Mouse (Mus musculus) embryonic facial prominence, embryonic 10.5 days (tissue): ENCODE data around the gene Tspear. TPM values are rescaled to one million over a fixed set of nuclear protein-coding genes. Genes with fewer than 3 reads are reported as not detected.
A peak's percentile ranks its signal among the peaks of the same experiment; 100 is the strongest.

ENCODE experiments used
- DNase-seq: peaks from one replicate; pipeline ENCODE4 v3.0.0-alpha.2; 2017; ENCODE audit warnings: low spot score
- H3K27ac ChIP-seq: fragments of 300-500 bp; sonication (generic); replicated peaks from 2 replicates; pipeline ENCODE4 v1.5.1; 2016; ENCODE audit warnings: mild to moderate bottlenecking
- H3K27me3 ChIP-seq: fragments of 300-500 bp; sonication (generic); replicated peaks from 2 replicates; pipeline ENCODE4 v1.6.1; 2016; ENCODE audit warnings: low read depth, mild to moderate bottlenecking; ENCODE audit not compliant: poor library complexity, severe bottlenecking
- H3K36me3 ChIP-seq: fragments of 300-500 bp; sonication (generic); replicated peaks from 2 replicates; pipeline ENCODE4 v1.6.1; 2016; ENCODE audit warnings: mild to moderate bottlenecking, moderate library complexity
- H3K4me1 ChIP-seq: fragments of 300-500 bp; sonication (generic); 2 replicates; pipeline ENCODE4 v1.6.1; 2016
- H3K4me3 ChIP-seq: fragments of 300-500 bp; sonication (generic); 2 replicates; pipeline ENCODE4 v1.5.1; 2016; ENCODE audit warnings: mild to moderate bottlenecking, moderate library complexity
- H3K9me3 ChIP-seq: fragments of 300-500 bp; sonication (generic); 2 replicates; pipeline ENCODE4 v1.6.1; 2016; ENCODE audit warnings: mild to moderate bottlenecking
- WGBS: fragments of 180-500 bp; shearing (Covaris S2); methylation state at CpG from one replicate; pipeline ENCODE4 v1.1.7; 2016; 5-methylcytosine and 5-hydroxymethylcytosine counted together
- polyA plus RNA-seq: library from polyadenylated mRNA; unstranded; fragments of >200 nt; fragmentation: Nextera tagmentation; extraction: Ambion mirVana; gene quantifications from 2 replicates; pipeline ENCODE4 v1.2.1, GENCODE M21; 2016

Gene Tspear
- polyA plus RNA-seq = 0.97 and 1.2 TPM in 2 replicates

DNA sequence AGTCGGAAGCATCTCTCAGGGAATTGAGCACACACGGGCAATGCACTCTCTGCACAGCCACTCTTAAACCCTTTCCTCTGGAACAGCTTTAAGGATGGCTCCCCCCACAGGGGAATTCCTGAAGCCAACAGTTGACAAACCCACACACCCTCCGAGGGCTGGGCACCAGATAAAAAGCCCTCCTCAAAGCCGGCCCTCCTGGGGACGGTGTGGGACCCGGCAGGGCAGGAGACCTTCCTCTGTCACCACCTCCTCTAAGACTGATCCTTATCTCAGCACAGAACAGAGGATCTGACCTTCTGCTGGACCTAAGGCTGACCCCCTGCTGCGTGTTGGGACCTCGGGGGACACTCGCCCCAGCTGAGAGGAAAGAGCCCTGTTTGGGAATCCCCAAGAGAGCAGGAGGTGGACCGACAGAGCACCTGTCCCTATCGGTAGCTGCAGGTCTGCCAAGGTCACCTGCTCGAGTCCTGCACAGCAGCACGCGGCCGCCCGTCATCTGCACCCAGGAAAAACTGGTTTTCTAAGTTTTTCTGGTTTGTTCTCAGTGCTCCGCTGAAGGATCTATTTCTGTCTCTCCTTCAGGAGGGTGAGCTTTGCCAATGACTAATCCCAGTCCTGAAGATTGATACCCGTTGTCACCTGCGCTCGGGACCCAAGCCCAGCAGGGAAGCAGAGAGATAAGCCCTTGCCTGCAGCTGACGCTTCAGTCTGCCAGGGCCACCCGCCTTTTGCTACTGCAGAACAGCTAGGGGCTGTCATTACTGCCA is at the start of gene Tspear:
Gene Tspear, plus strand, starts transcription at position 675 of the 770 bp plus-strand sequence.
- Histone ChIP-seq H3K27me3 (peaks cover 76% of the 10 kb centered on the region), H3K4me1 (peaks cover 53% of the 10 kb centered on the region), H3K9me3 (no peaks in the 10 kb centered on the region), H3K27ac (no peak within 1 kb of the TSS), H3K4me3 (no peak within 1 kb of the TSS), H3K36me3 (no peaks in the 10 kb centered on the region)
- WGBS = 3% methylated on average over 22 of the region's 22 CpGs
- no peak for DNase-seq

DNA sequence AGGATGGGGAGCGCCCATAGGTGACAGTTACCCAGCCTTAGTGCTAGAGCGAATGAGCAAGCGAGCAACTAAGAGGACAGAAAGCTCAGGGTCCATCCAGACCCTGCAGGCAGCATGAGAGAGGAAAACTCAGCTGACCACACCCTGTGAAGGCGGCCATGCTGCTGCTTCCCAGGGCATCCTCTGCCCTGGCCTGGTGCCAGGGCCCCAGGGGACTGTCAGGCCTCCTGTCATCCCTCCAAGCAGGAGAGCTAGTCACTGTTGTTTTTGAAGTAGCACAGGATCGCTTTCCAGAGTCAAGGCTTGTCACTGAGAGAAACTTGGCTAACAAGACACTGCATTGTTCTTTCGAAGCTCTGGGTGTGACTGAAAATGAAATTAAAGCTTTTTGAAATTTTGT is 47.4 kb upstream of the Tspear start:
- no peaks in the 10 kb centered on the region for H3K4me1 ChIP-seq
- 85% methylated on average over 6 of the region's 6 CpGs for WGBS
- no peaks in the 10 kb centered on the region for H3K9me3 ChIP-seq
- H3K4me3 ChIP-seq = no peak overlapping the region
- no peaks in the 10 kb centered on the region for H3K27me3 ChIP-seq
- no peak overlapping the region for H3K27ac ChIP-seq
- DNase-seq = no peak
- H3K36me3 ChIP-seq = peaks cover 95% of the 10 kb centered on the region

DNA sequence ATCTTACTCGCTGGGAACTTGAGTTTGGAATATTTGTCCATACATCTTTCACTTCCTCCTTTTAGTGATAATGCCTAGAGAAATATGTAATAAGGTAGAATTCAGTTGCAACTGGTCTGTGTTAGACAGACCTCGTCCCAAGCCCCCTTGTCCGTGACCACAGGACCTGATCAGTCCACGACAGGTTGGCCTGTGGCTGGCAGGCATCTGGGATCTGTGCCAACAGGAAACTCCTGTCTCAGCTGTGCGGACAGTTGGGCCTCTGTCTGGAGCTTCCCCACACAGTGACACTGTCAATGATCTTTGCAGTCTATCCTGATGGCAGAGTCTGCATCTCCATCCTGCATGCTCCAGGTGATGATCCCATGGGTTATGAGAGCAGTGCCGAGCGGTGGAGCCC is 43.2 kb upstream of the Tspear start:
- 90% methylated on average over 7 of the region's 7 CpGs for WGBS
- no peak for DNase-seq
- Histone ChIP-seq H3K36me3 (peaks cover 88% of the 10 kb centered on the region), H3K27me3 (no peaks in the 10 kb centered on the region), H3K4me1 (no peaks in the 10 kb centered on the region), H3K27ac (no peak overlapping the region), H3K9me3 (no peaks in the 10 kb centered on the region), H3K4me3 (no peak overlapping the region)

DNA sequence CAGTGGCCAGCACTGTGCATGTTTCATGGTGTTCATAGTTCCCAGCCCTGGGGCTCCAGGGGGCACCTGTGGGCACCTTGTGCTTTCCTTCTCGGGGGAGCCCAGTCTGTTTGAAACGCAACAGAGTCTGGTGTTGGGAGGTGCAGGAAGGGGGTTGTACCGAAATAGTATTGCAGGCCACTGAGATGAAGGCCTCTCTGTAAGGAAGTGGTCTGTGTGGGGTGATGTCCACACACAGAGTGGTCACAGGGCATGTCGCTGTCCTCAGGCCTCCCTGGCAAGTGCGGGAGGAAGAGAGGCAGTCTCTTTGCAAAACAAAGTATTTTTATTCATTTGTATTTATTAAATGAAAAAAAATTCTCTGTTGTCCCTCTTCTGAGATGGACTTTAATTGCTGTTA is 40.8 kb upstream of the Tspear start:
- H3K4me1 ChIP-seq = no peaks in the 10 kb centered on the region
- DNase-seq = no peak
- no peaks in the 10 kb centered on the region for H3K9me3 ChIP-seq
- H3K4me3 ChIP-seq = no peak overlapping the region
- 93% methylated on average over 5 of the region's 5 CpGs for WGBS
- H3K27me3 ChIP-seq = no peaks in the 10 kb centered on the region
- H3K36me3 ChIP-seq = peaks cover 67% of the 10 kb centered on the region
- H3K27ac ChIP-seq = no peak overlapping the region

DNA sequence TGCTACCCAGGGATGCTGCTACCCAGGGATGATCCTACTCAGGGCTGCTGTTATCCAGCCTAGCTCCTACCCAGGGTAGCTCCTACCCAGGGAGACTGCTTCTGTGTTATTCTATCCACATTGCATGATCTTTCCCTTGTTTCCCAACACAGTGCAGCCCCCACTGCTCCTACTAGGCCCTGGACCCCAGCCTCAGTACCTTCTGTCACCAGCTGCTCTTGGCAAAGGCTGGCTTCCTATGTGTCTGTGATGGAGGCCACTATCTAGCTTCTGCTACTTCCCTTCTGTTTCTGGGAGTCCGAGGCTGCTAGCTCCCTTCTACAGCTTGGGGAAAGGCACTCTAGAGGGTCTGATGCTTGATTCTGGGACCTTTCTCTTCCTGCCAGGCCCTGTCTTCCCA is 38.9 kb upstream of the Tspear start:
- Histone ChIP-seq H3K36me3 (peaks cover 48% of the 10 kb centered on the region), H3K9me3 (no peaks in the 10 kb centered on the region), H3K4me1 (no peaks in the 10 kb centered on the region), H3K4me3 (no peak overlapping the region), H3K27ac (no peak overlapping the region), H3K27me3 (no peaks in the 10 kb centered on the region)
- no peak for DNase-seq
- 77% methylated on average over 1 of the region's 1 CpGs for WGBS

DNA sequence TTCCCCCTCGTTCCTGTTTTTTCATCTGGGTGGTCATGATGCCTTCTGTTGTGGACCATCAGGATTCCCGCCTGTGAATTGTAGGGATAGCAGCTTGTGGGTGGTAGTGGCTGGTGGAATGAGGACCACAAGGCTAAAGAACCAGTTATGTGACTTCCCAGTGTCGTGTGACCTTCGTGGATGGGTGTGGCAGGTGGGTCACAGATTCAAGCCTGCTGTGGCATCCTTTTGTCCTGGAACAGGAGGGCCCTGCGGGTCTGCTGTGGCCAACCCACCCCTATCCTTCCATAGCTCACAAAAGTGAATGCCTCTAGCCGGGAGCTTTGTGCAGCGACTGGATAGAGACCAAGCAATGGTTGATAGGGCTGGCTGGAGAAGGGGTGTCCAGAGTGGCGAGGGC is 38.5 kb upstream of the Tspear start:
- H3K9me3 ChIP-seq = no peaks in the 10 kb centered on the region
- WGBS = 83% methylated on average over 8 of the region's 8 CpGs
- no peak overlapping the region for H3K27ac ChIP-seq
- DNase-seq = no peak
- H3K4me3 ChIP-seq = no peak overlapping the region
- H3K4me1 ChIP-seq = no peaks in the 10 kb centered on the region
- no peaks in the 10 kb centered on the region for H3K27me3 ChIP-seq
- H3K36me3 ChIP-seq = peaks cover 44% of the 10 kb centered on the region

DNA sequence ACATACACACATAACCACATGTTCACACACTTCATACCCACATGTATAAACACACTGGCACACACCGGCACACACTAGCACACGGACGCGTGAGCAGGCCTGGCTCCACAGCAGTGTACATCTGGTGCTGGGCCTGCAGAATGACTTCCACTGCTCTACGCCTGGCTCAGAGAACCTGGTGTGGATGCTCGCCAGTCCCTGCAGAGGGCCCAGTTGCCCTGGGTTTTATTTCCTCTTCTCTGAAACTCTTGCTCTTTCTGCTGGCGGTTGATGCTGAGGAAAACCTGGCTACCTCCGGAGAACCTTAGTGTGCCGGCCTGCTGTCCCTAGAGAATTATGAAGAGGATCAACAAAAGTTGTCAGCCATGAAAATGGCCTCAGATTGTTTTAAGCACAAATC is 34.3 kb upstream of the Tspear start:
- H3K4me1 ChIP-seq = no peaks in the 10 kb centered on the region
- no peaks in the 10 kb centered on the region for H3K9me3 ChIP-seq
- DNase-seq = no peak
- H3K27ac ChIP-seq = no peak overlapping the region
- WGBS = 88% methylated on average over 9 of the region's 9 CpGs
- peaks cover 2% of the 10 kb centered on the region for H3K36me3 ChIP-seq
- no peak overlapping the region for H3K4me3 ChIP-seq
- no peaks in the 10 kb centered on the region for H3K27me3 ChIP-seq

DNA sequence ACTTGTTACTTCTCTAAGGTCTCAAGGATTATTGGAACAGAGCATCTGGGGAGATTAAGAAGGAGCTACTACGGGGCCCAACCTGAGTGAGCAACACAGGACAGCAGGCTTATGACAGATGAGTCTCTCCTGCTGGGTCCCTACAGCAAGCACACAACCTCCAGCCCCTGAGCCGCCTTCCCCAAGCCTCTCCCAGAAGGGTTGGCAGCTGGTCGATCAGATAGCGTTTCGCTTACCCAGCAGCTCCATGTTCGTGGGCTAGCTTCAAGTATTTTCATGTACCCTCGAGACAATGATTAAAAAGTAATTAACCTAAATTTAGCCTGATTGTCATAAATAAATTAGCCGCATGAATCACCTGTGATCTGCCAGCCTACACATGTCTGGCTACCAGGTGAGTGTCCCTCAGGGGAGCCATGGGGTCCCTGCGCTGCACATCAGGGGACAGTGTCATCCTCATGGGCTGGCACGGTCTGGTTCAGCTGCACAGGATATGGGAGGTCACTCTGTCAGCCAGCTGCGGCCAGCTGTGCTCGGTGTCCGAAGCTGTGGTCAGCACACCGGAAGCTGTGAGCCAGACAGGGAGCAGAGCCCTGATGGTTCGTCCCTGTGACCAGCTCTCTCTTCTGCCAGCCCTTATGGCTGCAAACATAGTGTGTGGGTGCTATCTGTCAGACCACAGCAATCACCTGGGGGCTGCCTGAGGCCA is 27.9 kb upstream of the Tspear start:
- DNase-seq = no peak
- Histone ChIP-seq H3K27ac (no peak overlapping the region), H3K4me1 (0 out of 2 replicates have a peak, but pooled peaks cover 3% of the 10 kb centered on the region), H3K4me3 (no peak overlapping the region), H3K9me3 (no peaks in the 10 kb centered on the region), H3K27me3 (peaks cover 1% of the 10 kb centered on the region; the same call in 1 of the 2 replicates), H3K36me3 (no peaks in the 10 kb centered on the region)
- 78% methylated on average over 15 of the region's 15 CpGs for WGBS

DNA sequence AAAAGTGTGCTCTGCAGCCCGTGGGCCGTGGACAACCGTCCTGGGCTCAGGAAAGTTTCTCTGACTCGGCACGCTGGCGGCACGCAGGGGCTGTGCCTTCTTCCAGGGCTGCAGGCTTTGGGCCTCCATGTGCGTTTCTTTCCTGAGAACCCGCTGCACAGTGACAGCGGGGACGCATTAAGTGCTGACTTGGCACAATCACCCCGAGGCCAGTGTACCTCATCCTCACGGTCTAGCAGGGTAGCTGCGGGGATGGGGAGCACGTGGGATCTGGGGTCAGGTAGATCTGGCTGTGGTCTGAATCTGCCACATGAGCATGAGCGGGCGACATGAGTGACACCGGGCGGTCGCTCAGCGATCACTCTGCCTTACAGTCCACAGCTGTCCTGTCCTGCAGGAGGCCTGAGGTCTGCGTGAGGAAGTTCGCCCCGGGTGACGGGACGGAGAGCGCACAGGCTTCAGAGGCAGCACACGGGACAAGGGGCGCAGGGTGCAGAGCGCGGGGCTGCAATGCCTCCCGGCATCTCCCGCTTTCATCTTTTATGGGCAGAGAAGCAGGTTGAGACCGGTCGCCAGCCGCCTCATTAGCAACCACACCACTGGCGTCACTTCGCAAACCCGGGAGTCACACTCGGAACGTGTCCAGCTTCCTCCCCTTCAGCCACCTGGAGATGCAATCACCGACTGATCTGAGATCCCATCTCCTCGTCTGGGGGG is 22.3 kb upstream of the Tspear start:
- Histone ChIP-seq H3K27me3 (peaks cover 12% of the 10 kb centered on the region), H3K27ac (no peak overlapping the region; the same call in 1 of the 2 replicates)
- 56% methylated on average over 43 of the region's 43 CpGs for WGBS

DNA sequence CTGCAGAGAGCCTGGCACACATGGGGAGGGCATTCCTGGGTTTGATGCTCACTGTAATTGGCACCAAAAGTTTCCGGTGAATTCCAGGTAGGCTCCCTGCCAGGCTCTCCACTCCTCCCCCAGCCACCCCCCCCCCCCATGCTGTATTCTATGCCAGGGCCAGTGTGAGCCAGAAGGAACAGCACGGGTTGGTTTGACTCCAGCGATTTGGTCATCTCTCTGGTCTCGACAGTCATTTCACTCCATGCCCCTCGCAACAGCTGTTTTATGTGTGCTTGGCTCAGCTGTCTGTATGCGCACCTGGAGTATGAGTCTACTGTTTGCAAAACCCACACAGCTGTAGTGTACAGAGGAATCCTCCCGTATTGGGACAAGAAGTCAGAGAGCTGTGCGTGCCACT is 20.0 kb upstream of the Tspear start:
- WGBS = 86% methylated on average over 8 of the region's 8 CpGs

More for the DNA sequence above, 22.3 kb upstream of the Tspear start:
- DNase-seq = no peak
- H3K4me1 ChIP-seq = no peaks in the 10 kb centered on the region
- H3K9me3 ChIP-seq = no peaks in the 10 kb centered on the region
- 0 out of 2 replicates have a peak overlapping the region, but pooled peaks have one; percentile 6 for H3K4me3 ChIP-seq
- no peaks in the 10 kb centered on the region for H3K36me3 ChIP-seq

DNA sequence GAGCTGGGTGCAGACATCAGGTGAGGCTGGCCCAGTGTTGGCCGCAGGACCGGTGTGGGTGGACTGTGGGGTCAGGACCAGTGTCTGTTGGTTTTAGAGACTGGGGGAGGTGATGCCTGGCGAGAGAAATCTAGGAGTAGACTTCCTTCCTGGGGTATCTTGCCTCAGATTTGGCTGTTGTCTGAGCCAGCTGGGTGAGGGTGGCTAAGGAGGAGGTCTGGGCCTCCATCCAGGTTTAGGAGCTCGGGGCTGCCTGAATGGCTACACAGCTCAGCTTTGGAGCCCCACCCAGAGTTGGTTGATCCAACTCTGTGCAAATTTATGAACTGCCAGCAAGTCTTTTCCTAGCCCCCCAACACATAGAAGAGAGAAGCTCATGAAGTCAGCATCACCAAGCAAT is 19.0 kb upstream of the Tspear start:
- Histone ChIP-seq H3K27me3 (peaks cover 12% of the 10 kb centered on the region), H3K36me3 (no peaks in the 10 kb centered on the region), H3K4me1 (no peaks in the 10 kb centered on the region), H3K4me3 (no peak overlapping the region), H3K27ac (no peak overlapping the region), H3K9me3 (no peaks in the 10 kb centered on the region)
- no peak for DNase-seq
- WGBS = 85% methylated on average over 4 of the region's 4 CpGs

More for the DNA sequence above, 20.0 kb upstream of the Tspear start:
- Histone ChIP-seq H3K4me1 (no peaks in the 10 kb centered on the region), H3K27ac (no peak overlapping the region), H3K36me3 (no peaks in the 10 kb centered on the region), H3K27me3 (peaks cover 12% of the 10 kb centered on the region), H3K4me3 (no peak overlapping the region), H3K9me3 (no peaks in the 10 kb centered on the region)
- no peak for DNase-seq

DNA sequence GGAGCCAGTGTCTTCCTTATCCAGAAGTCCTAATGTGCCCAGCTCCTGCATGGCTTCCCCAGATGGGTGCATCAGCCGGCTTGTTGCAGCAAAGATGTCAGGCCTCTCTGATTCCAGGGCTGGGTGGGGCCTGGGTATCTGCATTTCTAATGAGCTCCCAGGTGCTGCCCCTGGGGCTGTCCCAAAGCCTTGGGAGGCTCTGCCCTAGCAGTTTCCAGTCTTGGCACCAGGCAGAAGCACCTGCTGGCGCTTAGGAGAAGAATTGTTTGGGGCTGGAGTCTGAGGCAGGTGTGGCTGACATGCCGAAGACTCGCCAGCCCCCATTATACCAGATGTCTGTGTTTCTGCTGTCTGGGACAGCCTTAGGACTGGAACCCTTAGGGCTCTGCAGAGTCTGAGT is 15.7 kb upstream of the Tspear start:
- 77% methylated on average over 4 of the region's 4 CpGs for WGBS
- no peak overlapping the region for H3K4me3 ChIP-seq
- DNase-seq = no peak
- H3K4me1 ChIP-seq = peaks cover 15% of the 10 kb centered on the region
- peaks cover 11% of the 10 kb centered on the region for H3K27me3 ChIP-seq
- H3K27ac ChIP-seq = no peak overlapping the region
- no peaks in the 10 kb centered on the region for H3K9me3 ChIP-seq
- no peaks in the 10 kb centered on the region for H3K36me3 ChIP-seq
